Mouse (Mus musculus) testis, adult 2 months (tissue): ENCODE data around the gene Adap2. TPM values are rescaled to one million over a fixed set of nuclear protein-coding genes. Genes with fewer than 3 reads are reported as not detected.

Experiments used
- H3K27ac ChIP-seq: fragments of 200-500 bp; 2 replicates; pipeline ENCODE4 v1.5.1; 2012; ENCODE audit warnings: low read depth, low read length; ENCODE audit not compliant: control insufficient read depth, insufficient read depth
- H3K27me3 ChIP-seq: fragments of 200-500 bp; 2 replicates; pipeline ENCODE4 v1.6.1; 2012; ENCODE audit warnings: mild to moderate bottlenecking, low read length, moderate library complexity; ENCODE audit not compliant: control insufficient read depth, insufficient read depth
- H3K36me3 ChIP-seq: fragments of 200-500 bp; 2 replicates; pipeline ENCODE4 v1.6.1; 2012; ENCODE audit warnings: mild to moderate bottlenecking, low read length; ENCODE audit not compliant: control insufficient read depth, insufficient read depth
- H3K4me1 ChIP-seq: fragments of 200-500 bp; 2 replicates; pipeline ENCODE4 v1.6.1; 2012; ENCODE audit warnings: low read length; ENCODE audit not compliant: control insufficient read depth, insufficient read depth
- H3K4me3 ChIP-seq: fragments of 200-500 bp; 2 replicates; pipeline ENCODE4 v1.5.1; 2012; ENCODE audit warnings: low read depth, mild to moderate bottlenecking, low read length, moderate library complexity, mixed read lengths; ENCODE audit not compliant: control insufficient read depth
- CTCF ChIP-seq: fragments of 200-500 bp; IDR thresholded peaks from 2 replicates; pipeline ENCODE4 v1.5.1; 2012; ENCODE audit warnings: low read depth, mild to moderate bottlenecking, inconsistent platforms, low read length, moderate library complexity; ENCODE audit not compliant: control insufficient read depth, insufficient read depth, insufficient replicate concordance
- POLR2A ChIP-seq: fragments of 200-500 bp; IDR thresholded peaks from 2 replicates; pipeline ENCODE4 v1.6.1; 2012; ENCODE audit warnings: low read depth, mild to moderate bottlenecking, inconsistent platforms, low read length, moderate library complexity; ENCODE audit not compliant: control insufficient read depth
- polyA plus RNA-seq: library from polyadenylated mRNA; depleted of rRNA; stranded (reverse); fragments of >200 nt; gene quantifications from 2 replicates; pipeline ENCODE4 v1.2.3, GENCODE M21; 2012

The Adap2 gene
- polyA plus RNA-seq, 1 experiment = 0.86 TPM

- H3K27ac ChIP-seq = no peak overlapping the region
- H3K4me3 ChIP-seq = no peak overlapping the region
- H3K4me1 ChIP-seq = no peaks in the 10 kb centered on the region; the same call in 1 of the 2 replicates
- no peaks in the 10 kb centered on the region for H3K36me3 ChIP-seq
- H3K27me3 ChIP-seq = no peaks in the 10 kb centered on the region
- TF ChIP-seq POLR2A (no peak), CTCF (no peak)
Measured at GRCm38 (mm10) chr11:80161041-80161440, 7.1 kb downstream of the Adap2 start.

GRCm38 (mm10) chr11:80163362-80164116, 9.6 kb downstream of the Adap2 start:
- no peaks in the 10 kb centered on the region for H3K27me3 ChIP-seq
- no peak overlapping the region for H3K27ac ChIP-seq
- TF ChIP-seq CTCF (no peak), POLR2A (no peak)
- H3K4me3 ChIP-seq = no peak overlapping the region
- no peaks in the 10 kb centered on the region; the same call in 1 of the 2 replicates for H3K4me1 ChIP-seq
- H3K36me3 ChIP-seq = no peaks in the 10 kb centered on the region

- no peak overlapping the region for H3K4me3 ChIP-seq
- no peak overlapping the region for H3K27ac ChIP-seq
- no peaks in the 10 kb centered on the region for H3K27me3 ChIP-seq
- no peaks in the 10 kb centered on the region for H3K36me3 ChIP-seq
- no peak for TF ChIP-seq POLR2A
- no peak for TF ChIP-seq CTCF
- H3K4me1 ChIP-seq = no peaks in the 10 kb centered on the region; the same call in 1 of the 2 replicates
Measured at GRCm38 (mm10) chr11:80164224-80164623, 10.3 kb downstream of the Adap2 start.

- Histone ChIP-seq H3K27ac (no peak overlapping the region), H3K4me1 (no peaks in the 10 kb centered on the region), H3K27me3 (no peaks in the 10 kb centered on the region), H3K4me3 (no peak overlapping the region), H3K36me3 (no peaks in the 10 kb centered on the region)
- no peak for TF ChIP-seq POLR2A
- TF ChIP-seq CTCF = no peak
Measured at GRCm38 (mm10) chr11:80168121-80168520, 14.2 kb downstream of the Adap2 start.

GRCm38 (mm10) chr11:80168611-80169249, 14.8 kb downstream of the Adap2 start:
- Histone ChIP-seq H3K4me1 (no peaks in the 10 kb centered on the region), H3K27ac (no peak overlapping the region), H3K27me3 (no peaks in the 10 kb centered on the region), H3K36me3 (no peaks in the 10 kb centered on the region), H3K4me3 (no peak overlapping the region)
- TF ChIP-seq POLR2A (no peak), CTCF (no peak)

GRCm38 (mm10) chr11:80169629-80170028, 15.7 kb downstream of the Adap2 start:
- H3K27me3 ChIP-seq = no peaks in the 10 kb centered on the region
- no peak overlapping the region for H3K27ac ChIP-seq
- H3K4me3 ChIP-seq = no peak overlapping the region
- no peaks in the 10 kb centered on the region for H3K36me3 ChIP-seq
- H3K4me1 ChIP-seq = no peaks in the 10 kb centered on the region
- TF ChIP-seq CTCF (no peak), POLR2A (no peak)

GRCm38 (mm10) chr11:80170351-80170750, 16.4 kb downstream of the Adap2 start:
- H3K27ac ChIP-seq = no peak overlapping the region
- no peak for TF ChIP-seq POLR2A
- TF ChIP-seq CTCF = no peak
- H3K4me1 ChIP-seq = no peaks in the 10 kb centered on the region
- H3K27me3 ChIP-seq = no peaks in the 10 kb centered on the region
- H3K36me3 ChIP-seq = no peaks in the 10 kb centered on the region
- no peak overlapping the region for H3K4me3 ChIP-seq
